Mouse (Mus musculus) C2C12 (cell line): ENCODE results near the gene Foxd4. TPM values are rescaled to one million over a fixed set of nuclear protein-coding genes. Genes with fewer than 3 reads are reported as not detected.

Experiments
- H3K27me3 ChIP-seq: one replicate; pipeline ENCODE4 v1.6.1; 2011; ENCODE audit not compliant: control insufficient read depth, insufficient read depth, insufficient read length
- H3K36me3 ChIP-seq: one replicate; pipeline ENCODE4 v1.6.1; 2011; ENCODE audit not compliant: control insufficient read depth, insufficient read depth
- H3K4me3 ChIP-seq: one replicate; pipeline ENCODE4 v1.5.1; 2011; ENCODE audit warnings: mild to moderate bottlenecking, control low read depth; ENCODE audit not compliant: poor library complexity, insufficient read depth, severe bottlenecking
- H3K79me2 ChIP-seq: one replicate; pipeline ENCODE4 v1.6.1; 2011; ENCODE audit not compliant: control insufficient read depth, insufficient read depth
- H3K79me3 ChIP-seq: one replicate; pipeline ENCODE4 v1.6.1; 2011; ENCODE audit warnings: low read depth, control low read depth
- H3ac ChIP-seq: one replicate; pipeline ENCODE3; 2011; ENCODE audit warnings: low read depth; ENCODE audit not compliant: control insufficient read depth, insufficient read length
- CEBPB ChIP-seq: IDR thresholded peaks from one replicate; pipeline ENCODE4 v1.6.1; 2011; ENCODE audit warnings: low read depth, mild to moderate bottlenecking, control low read depth, moderate library complexity
- CTCF ChIP-seq: IDR thresholded peaks from one replicate; pipeline ENCODE4 v1.5.1; 2011; ENCODE audit not compliant: control insufficient read depth, insufficient read depth, insufficient read length
- FOSL1 ChIP-seq: IDR thresholded peaks from one replicate; pipeline ENCODE4 v1.8.0; 2011; ENCODE audit warnings: mild to moderate bottlenecking, low read length; ENCODE audit not compliant: poor library complexity, insufficient read depth, severe bottlenecking
- MAX ChIP-seq: IDR thresholded peaks from one replicate; pipeline ENCODE4 v1.6.1; 2011; ENCODE audit warnings: mild to moderate bottlenecking, control low read depth
- MYOD1 ChIP-seq: IDR thresholded peaks from one replicate; pipeline ENCODE4 v1.6.1; 2011; ENCODE audit warnings: low read depth; ENCODE audit not compliant: control insufficient read depth, insufficient read length
- MYOG ChIP-seq: IDR thresholded peaks from one replicate; pipeline ENCODE4 v1.6.1; 2011; ENCODE audit not compliant: control insufficient read depth, insufficient read length; ENCODE audit errors: extremely low read depth
- USF1 ChIP-seq: IDR thresholded peaks from one replicate; pipeline ENCODE4 v1.6.1; 2011; ENCODE audit warnings: low read depth, mild to moderate bottlenecking, control low read depth, moderate library complexity
- long read RNA-seq, 2 experiments: library from polyadenylated mRNA; unstranded; transcript quantifications; one replicate each; pipeline ENCODE4 v2.0.0; 2019 to 2020
- polyA plus RNA-seq: library from polyadenylated mRNA; unstranded; fragments of >200 nt; fragmentation: generic; extraction: Trizol; gene quantifications from one replicate; pipeline ENCODE4 v1.2.1, GENCODE M21; 2012; ENCODE audit warnings: missing spikeins

The Foxd4 gene
- not detected for polyA plus RNA-seq
- long read RNA-seq, experiment 1 = 0 reads
- long read RNA-seq, experiment 2 = 0 reads

DNA sequence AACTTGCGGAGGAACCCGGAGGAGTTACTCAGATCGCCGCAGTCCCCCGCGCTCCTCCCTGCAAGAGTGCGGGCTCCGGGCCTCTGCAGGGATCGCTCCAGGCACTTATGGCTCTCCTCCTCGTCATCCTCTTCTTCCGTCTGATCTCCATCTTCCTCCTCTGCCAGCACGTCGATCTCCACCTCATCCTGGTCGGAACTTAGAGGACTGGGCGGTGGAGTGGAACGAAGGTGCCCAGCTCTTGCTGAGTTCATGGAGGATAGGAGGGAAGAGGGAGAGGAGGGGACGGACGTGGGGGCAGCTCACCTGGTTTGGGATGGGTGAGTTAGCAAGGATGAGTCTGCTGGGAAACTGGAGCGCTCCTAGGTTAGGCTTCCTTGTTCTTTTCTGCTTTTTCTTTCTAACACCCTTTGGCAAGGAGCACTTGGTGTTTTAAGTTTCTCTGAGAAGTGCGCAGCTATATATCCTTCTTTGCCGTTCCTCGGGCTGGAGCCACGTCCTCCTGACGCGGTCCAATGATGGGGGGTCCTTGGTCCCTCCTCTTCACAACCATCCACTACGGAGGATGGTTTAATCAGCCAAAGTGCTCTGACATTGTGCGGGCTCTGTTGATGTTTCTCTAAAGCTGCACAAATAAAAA, at the start of gene Foxd4:
TSS of gene Foxd4 (minus strand) at position 617 of the 640 bp plus-strand sequence.
- H3K4me3 ChIP-seq = no peak within 1 kb of the TSS

DNA sequence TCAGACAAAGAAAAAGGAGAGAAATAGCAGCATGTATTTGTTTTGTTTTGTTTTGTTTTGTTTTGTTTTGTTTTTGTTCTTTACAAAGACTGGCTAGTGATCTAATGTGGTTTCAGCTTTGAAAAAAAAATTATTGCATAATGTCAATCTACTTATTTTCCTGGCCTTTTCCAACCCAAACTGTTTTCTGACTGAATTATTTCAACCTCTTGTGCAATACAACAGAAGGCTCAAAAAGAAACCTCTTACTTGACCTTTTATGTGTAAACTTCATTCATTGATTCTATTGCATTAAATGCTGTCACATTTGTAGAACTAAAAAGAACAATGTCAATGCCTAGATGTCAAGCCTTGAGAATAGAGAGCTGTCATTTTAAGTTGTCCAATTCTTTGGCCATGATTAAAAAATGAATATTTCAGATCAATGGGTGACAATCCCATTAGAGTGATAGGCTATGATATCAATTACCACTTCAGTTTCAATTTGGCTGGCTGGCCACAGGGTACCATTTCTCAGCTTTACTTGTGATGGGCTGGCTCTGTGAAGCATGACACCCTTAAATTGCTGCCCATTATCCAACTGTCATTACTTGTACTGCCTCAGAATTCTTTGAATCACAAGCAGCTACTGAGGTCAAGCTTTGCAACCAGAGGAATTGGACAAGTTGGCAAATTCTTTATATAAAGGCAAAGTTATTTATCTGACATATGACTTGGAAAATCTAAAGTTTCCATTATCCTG, 44.7 kb upstream of the Foxd4 start:
- TF ChIP-seq MAX (no peak), CEBPB (no peak), CTCF (no peak)
- Histone ChIP-seq H3K79me3 (no peaks in the 10 kb centered on the region), H3K79me2 (no peaks in the 10 kb centered on the region), H3K4me3 (no peak overlapping the region), H3K36me3 (peaks cover 18% of the 10 kb centered on the region), H3K27me3 (no peaks in the 10 kb centered on the region), H3ac (no peak overlapping the region)

More for the DNA sequence above, at the start of gene Foxd4:
- no peak for TF ChIP-seq MAX
- TF ChIP-seq MYOD1 = no peak
- no peak for TF ChIP-seq USF1
- no peak for TF ChIP-seq FOSL1
- no peak for TF ChIP-seq MYOG
- TF ChIP-seq CEBPB = no peak
- TF ChIP-seq CTCF = no peak
- Histone ChIP-seq H3K27me3 (peaks cover 50% of the 10 kb centered on the region), H3ac (no peak within 1 kb of the TSS), H3K36me3 (no peaks in the 10 kb centered on the region), H3K79me2 (no peaks in the 10 kb centered on the region), H3K79me3 (no peaks in the 10 kb centered on the region)

DNA sequence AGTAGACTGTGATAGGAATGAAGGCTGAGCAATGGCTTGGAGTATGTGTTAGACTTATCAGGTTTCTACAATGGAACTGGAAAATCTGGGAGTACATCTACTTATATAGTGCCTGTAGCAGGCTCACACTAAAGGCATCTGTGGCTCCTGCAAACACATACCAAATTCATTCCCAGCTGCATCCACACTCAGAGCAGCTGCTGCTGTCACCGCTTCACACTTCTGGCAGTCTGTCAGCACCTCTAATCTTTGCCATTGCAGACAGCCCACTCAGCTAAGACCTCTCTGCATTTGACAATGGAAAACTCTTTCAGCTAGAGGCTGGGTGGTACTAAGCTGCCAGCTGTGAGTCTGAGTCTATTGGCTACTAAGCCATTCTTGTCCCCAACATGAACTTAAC, 36.1 kb upstream of the Foxd4 start:
- no peaks in the 10 kb centered on the region for H3K79me3 ChIP-seq
- no peaks in the 10 kb centered on the region for H3K79me2 ChIP-seq
- TF ChIP-seq MAX (no peak), USF1 (no peak), MYOG (no peak), FOSL1 (no peak), CTCF (no peak), MYOD1 (no peak), CEBPB (no peak)
- peaks cover 32% of the 10 kb centered on the region for H3K36me3 ChIP-seq
- no peak overlapping the region for H3ac ChIP-seq
- H3K4me3 ChIP-seq = no peak overlapping the region
- no peaks in the 10 kb centered on the region for H3K27me3 ChIP-seq

DNA sequence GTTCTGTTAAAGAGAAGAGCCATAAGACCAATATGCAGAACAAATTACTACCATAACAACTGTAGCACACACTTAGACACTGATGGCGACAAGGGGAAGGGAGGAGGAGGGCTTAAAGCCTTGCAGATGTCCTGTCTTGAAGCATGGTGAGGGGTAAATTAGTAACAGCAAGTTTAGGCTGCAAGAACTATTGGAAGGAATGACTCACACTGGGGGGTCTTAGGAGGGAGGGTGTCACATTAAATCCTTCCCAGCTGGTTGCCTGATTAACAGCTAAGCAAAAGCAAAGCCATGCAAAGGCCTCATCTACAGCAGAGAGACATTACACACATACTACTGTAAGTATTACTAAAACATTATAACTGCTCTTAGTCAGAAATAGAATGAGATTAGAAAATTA, 28.0 kb upstream of the Foxd4 start:
- Histone ChIP-seq H3K4me3 (no peak overlapping the region), H3K79me2 (no peaks in the 10 kb centered on the region), H3ac (no peak overlapping the region), H3K27me3 (no peaks in the 10 kb centered on the region), H3K36me3 (peaks cover 6% of the 10 kb centered on the region), H3K79me3 (no peaks in the 10 kb centered on the region)
- TF ChIP-seq FOSL1 (no peak), USF1 (no peak), MYOG (no peak), CTCF (no peak), MYOD1 (no peak), MAX (no peak), CEBPB (no peak)

DNA sequence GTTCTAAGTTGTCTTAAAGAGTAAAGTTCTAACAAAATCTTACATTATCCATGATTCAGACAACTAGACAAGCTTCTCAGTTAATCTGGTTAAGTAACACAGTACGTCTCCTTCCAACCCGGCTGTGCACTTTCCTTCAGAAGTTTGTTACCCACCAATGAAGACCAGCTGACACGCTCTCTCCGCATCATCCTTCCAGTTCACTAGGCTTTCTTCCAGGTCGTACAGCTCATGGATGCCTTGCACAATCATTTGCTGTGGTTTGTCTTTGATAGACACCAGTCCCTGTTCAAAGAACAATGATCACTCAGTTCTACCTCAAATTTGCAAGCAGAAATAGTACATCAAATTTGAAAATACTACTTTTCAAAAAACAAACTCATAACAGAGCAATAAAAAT, 19.9 kb upstream of the Foxd4 start:
- no peaks in the 10 kb centered on the region for H3K79me3 ChIP-seq
- no peak overlapping the region for H3K4me3 ChIP-seq
- H3ac ChIP-seq = no peak overlapping the region
- TF ChIP-seq CTCF (no peak), MAX (no peak)
- H3K27me3 ChIP-seq = no peaks in the 10 kb centered on the region
- H3K36me3 ChIP-seq = peaks cover 18% of the 10 kb centered on the region
- no peaks in the 10 kb centered on the region for H3K79me2 ChIP-seq
